Mouse (Mus musculus): ENCODE data around the gene Pttg1ip.

Gene Pttg1ip

DNA sequence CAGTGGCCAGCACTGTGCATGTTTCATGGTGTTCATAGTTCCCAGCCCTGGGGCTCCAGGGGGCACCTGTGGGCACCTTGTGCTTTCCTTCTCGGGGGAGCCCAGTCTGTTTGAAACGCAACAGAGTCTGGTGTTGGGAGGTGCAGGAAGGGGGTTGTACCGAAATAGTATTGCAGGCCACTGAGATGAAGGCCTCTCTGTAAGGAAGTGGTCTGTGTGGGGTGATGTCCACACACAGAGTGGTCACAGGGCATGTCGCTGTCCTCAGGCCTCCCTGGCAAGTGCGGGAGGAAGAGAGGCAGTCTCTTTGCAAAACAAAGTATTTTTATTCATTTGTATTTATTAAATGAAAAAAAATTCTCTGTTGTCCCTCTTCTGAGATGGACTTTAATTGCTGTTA, 64.1 kb downstream of the Pttg1ip start:
- DNase-seq: no peak

DNA sequence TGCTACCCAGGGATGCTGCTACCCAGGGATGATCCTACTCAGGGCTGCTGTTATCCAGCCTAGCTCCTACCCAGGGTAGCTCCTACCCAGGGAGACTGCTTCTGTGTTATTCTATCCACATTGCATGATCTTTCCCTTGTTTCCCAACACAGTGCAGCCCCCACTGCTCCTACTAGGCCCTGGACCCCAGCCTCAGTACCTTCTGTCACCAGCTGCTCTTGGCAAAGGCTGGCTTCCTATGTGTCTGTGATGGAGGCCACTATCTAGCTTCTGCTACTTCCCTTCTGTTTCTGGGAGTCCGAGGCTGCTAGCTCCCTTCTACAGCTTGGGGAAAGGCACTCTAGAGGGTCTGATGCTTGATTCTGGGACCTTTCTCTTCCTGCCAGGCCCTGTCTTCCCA, 65.9 kb downstream of the Pttg1ip start:
- no peak for DNase-seq

DNA sequence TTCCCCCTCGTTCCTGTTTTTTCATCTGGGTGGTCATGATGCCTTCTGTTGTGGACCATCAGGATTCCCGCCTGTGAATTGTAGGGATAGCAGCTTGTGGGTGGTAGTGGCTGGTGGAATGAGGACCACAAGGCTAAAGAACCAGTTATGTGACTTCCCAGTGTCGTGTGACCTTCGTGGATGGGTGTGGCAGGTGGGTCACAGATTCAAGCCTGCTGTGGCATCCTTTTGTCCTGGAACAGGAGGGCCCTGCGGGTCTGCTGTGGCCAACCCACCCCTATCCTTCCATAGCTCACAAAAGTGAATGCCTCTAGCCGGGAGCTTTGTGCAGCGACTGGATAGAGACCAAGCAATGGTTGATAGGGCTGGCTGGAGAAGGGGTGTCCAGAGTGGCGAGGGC, 66.4 kb downstream of the Pttg1ip start:
- no peak for DNase-seq
